Comparison of ENCODE assay signal across 27 mouse cellular contexts in the genomic region with DNA sequence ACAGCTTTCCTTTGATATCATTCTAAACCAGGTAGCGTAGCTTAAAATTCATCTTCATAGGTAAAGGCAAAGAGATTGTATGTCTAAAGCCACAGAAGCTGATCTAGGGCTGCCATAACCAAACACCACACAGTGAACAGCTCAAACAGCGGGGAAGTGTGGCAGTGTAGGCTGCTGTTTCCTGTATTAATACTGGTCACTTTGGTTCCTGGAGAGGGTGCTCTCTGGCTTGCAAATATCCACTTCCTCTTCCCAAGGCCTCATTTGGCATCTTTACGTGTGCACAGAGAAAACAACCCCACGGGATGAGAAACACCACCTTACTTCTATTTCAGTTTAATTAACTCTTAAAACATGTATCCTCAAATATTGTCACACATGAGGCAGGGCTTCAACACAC. TPM values are rescaled to one million over a fixed set of nuclear protein-coding genes. Genes with fewer than 3 reads are reported as not detected.
A peak's percentile ranks its signal among the peaks of the same experiment; 100 is the strongest.
DNase-seq lines count a peak whose midpoint lies in the region; ATAC-seq lines count a peak whose summit lies in the region.
"Had no signal": no experiment of that assay in that cellular context is flagged by ENCODE, and none has a peak within 500 bp of the region (broad histone marks: within the 10 kb centered on the region; RNA-seq: fewer than 3 reads in every experiment).

No protein-coding gene starts in this region.

- ATAC-seq in heart, embryonic 13.5 days (ENCODE audit: extremely low read depth, insufficient number of reproducible peaks, low FRiP score, low TSS enrichment): no peak
- peak; percentile 92 for ATAC-seq in granulocyte monocyte progenitor cell, adult 5-6 weeks (replicated peaks; ENCODE audit: poor library complexity, severe bottlenecking)
- ATAC-seq in CD4-positive, CD25-positive, alpha-beta regulatory T cell, adult 4 months: no peak
- ATAC-seq: forebrain, embryonic 14.5 days; hindbrain, postnatal 0 days; inflammation-experienced regulatory T-cells, adult 6 months; intestine, embryonic 16.5 days had no signal

- no peak overlapping the region for H3K4me3 ChIP-seq in heart, embryonic 13.5 days
- H3K4me3 ChIP-seq: embryonic facial prominence, embryonic 12.5 days; embryonic facial prominence, embryonic 15.5 days; heart, adult 2 months had no signal

- 79% methylated on average over 4 of the region's 4 CpGs for WGBS in heart, embryonic 13.5 days

- peaks cover 24% of the 10 kb centered on the region for H3K4me1 ChIP-seq in heart, embryonic 13.5 days

- peak overlapping the region; percentile 50 for H3K27ac ChIP-seq in heart, embryonic 13.5 days (replicated peaks)
- H3K27ac ChIP-seq: embryonic facial prominence, embryonic 12.5 days; embryonic facial prominence, embryonic 15.5 days; heart, adult 2 months; hindbrain, embryonic 14.5 days; hindbrain, postnatal 0 days had no signal

- no peaks in the 10 kb centered on the region for H3K9me3 ChIP-seq in heart, embryonic 13.5 days
- H3K9me3 ChIP-seq: embryonic facial prominence, embryonic 12.5 days; embryonic facial prominence, embryonic 15.5 days had no signal

- no peak overlapping the region for H3K4me2 ChIP-seq in heart, embryonic 13.5 days
- H3K4me2 ChIP-seq: embryonic facial prominence, embryonic 12.5 days; embryonic facial prominence, embryonic 15.5 days; hindbrain, embryonic 14.5 days had no signal

- intact Hi-C loops in heart, postnatal 36 days (cut with DNase I): no loop called here

- H3K36me3 ChIP-seq in heart, embryonic 13.5 days: peaks cover 52% of the 10 kb centered on the region
- H3K36me3 ChIP-seq: embryonic facial prominence, embryonic 12.5 days; embryonic facial prominence, embryonic 15.5 days had no signal

- no peaks in the 10 kb centered on the region for H3K27me3 ChIP-seq in heart, embryonic 13.5 days (replicated peaks)
- H3K27me3 ChIP-seq: CH12.LX; embryonic facial prominence, embryonic 12.5 days; embryonic facial prominence, embryonic 15.5 days had no signal

- DNase-seq in heart, postnatal 36 days: no peak
- DNase-seq in A20 (ENCODE audit: low read depth, low spot score): peak; percentile 8
- no peak for DNase-seq in layer of hippocampus, adult 18-20 months (ENCODE audit: low spot score in 2 of 2)
- no peak for DNase-seq in cerebellum, adult 11-12 months
- DNase-seq: adrenal gland, adult 2 months; adrenal gland, postnatal 14 days; cerebellum, adult 11 months; cerebellum, adult 8-10 months; cerebellum, postnatal 10 days; cerebellum, postnatal 36 days; gastrocnemius, postnatal 25 days; heart, adult 2 months; heart, postnatal 10 days; heart, postnatal 4 days; kidney, adult 18-20 months had no signal

- no peak overlapping the region for H3K9ac ChIP-seq in heart, embryonic 13.5 days
- H3K9ac ChIP-seq: embryonic facial prominence, embryonic 12.5 days; embryonic facial prominence, embryonic 15.5 days; hindbrain, embryonic 14.5 days had no signal

RNA-seq across cellular contexts. Expression of a gene that starts 9.2 kb away (rescaled TPM):
- 72.0 and 80.3 TPM in 2 replicates for polyA plus RNA-seq in heart, embryonic 13.5 days (2015; fragmentation: Nextera tagmentation; extraction: Ambion mirVana)
- total RNA-seq in heart, postnatal 36 days (2021): 10 to 100 TPM; 52.0 to 64.1 TPM
- total RNA-seq in granulocyte monocyte progenitor cell, adult 5-6 weeks (2014; fragmentation: Nextera tagmentation): 28.4 and 69.7 TPM in 2 replicates
- 74.5 and 81.7 TPM in 2 replicates for total RNA-seq in granulocyte monocyte progenitor cell, adult 5-6 weeks (2017)
- 1 to 10 TPM; 3.9 to 6.5 TPM for polyA plus RNA-seq in CD4-positive, CD25-positive, alpha-beta regulatory T cell, adult 4 months (2017; shearing (Covaris generic))
- total RNA-seq in layer of hippocampus, adult 18-20 months (2021): 1 to 10 TPM; 2.6 to 2.7 TPM

RNA-seq across cellular contexts. Expression of a gene that starts 42.2 kb away (rescaled TPM):
- polyA plus RNA-seq in heart, embryonic 13.5 days (2015; fragmentation: Nextera tagmentation; extraction: Ambion mirVana): 38.6 and 39.2 TPM in 2 replicates
- 10 to 100 TPM; 29.2 to 31.4 TPM for total RNA-seq in heart, postnatal 36 days (2021)
- total RNA-seq in granulocyte monocyte progenitor cell, adult 5-6 weeks (2014; fragmentation: Nextera tagmentation): 10.0 and 12.3 TPM in 2 replicates
- total RNA-seq in granulocyte monocyte progenitor cell, adult 5-6 weeks (2017): 22.8 and 24.4 TPM in 2 replicates
- 10 to 100 TPM; 25.6 to 26.7 TPM for polyA plus RNA-seq in CD4-positive, CD25-positive, alpha-beta regulatory T cell, adult 4 months (2017; shearing (Covaris generic))
- 1 to 10 TPM; 6.9 to 8.5 TPM for total RNA-seq in layer of hippocampus, adult 18-20 months (2021)
- total RNA-seq: MEL had no signal

Comparison
In these comparisons a context has a peak if more than half of its experiments do, and no peak if none do; other contexts are left out.
1. RNA of a gene that starts 9.2 kb away (total RNA-seq): 28.4 to 81.7 TPM in granulocyte monocyte progenitor cell, adult 5-6 weeks and 52.0 to 64.1 TPM in heart, postnatal 36 days; 2.6 to 2.7 TPM in layer of hippocampus, adult 18-20 months; every median in the first group is over 4 times any median in the second.